Mouse (Mus musculus) liver, embryonic 14.5 days (tissue): ENCODE results near the gene Hoxd9. TPM values are rescaled to one million over a fixed set of nuclear protein-coding genes. Genes with fewer than 3 reads are reported as not detected.

Source experiments
- ATAC-seq: fragments of 200-750 bp; cut with Nextera tagmentation; 2 replicates; pipeline ENCODE4 v1.8.0; 2017; ENCODE audit warnings: moderate number of reproducible peaks, mild to moderate bottlenecking, moderate library complexity; ENCODE audit not compliant: insufficient read depth
- DNase-seq, 3 experiments: peaks; one replicate each; pipeline ENCODE4 v3.0.0-alpha.2; 2012 to 2013; ENCODE audit warnings: low read depth in 3 of 3, low spot score in 3 of 3
- H3K27ac ChIP-seq: fragments of 300-500 bp; sonication (generic); 2 replicates; pipeline ENCODE4 v1.5.1; 2014; ENCODE audit warnings: moderate library complexity, mild to moderate bottlenecking, control low read depth, inconsistent platforms
- H3K27me3 ChIP-seq: fragments of 300-500 bp; sonication (generic); 2 replicates; pipeline ENCODE4 v1.6.1; 2014; ENCODE audit warnings: mild to moderate bottlenecking, low read length, moderate library complexity; ENCODE audit not compliant: control insufficient read depth, insufficient read depth
- H3K36me3 ChIP-seq: fragments of 300-500 bp; sonication (generic); replicated peaks from 2 replicates; pipeline ENCODE4 v1.6.1; 2014; ENCODE audit warnings: low read depth; ENCODE audit not compliant: control insufficient read depth, insufficient read depth
- H3K4me1 ChIP-seq, 2 experiments: fragments of 200-500 bp in 1 of 2; fragments of 300-500 bp in 1 of 2; sonication (generic) in 1 of 2; replicated peaks; 2 replicates each; pipeline ENCODE4 v1.6.1; 2012 to 2014; ENCODE audit warnings: antibody characterized with exemption in 1 of 2, inconsistent platforms in 1 of 2, low read length in 1 of 2; ENCODE audit not compliant: control insufficient read depth in 2 of 2, insufficient read depth in 2 of 2
- H3K4me2 ChIP-seq: fragments of 300-500 bp; sonication (generic); 2 replicates; pipeline ENCODE4 v1.6.1; 2014; ENCODE audit warnings: low read depth, mild to moderate bottlenecking, control low read depth, moderate library complexity
- H3K4me3 ChIP-seq, 2 experiments: fragments of 200-500 bp in 1 of 2; fragments of 300-500 bp in 1 of 2; sonication (generic) in 1 of 2; 2 replicates each; pipeline ENCODE4 v1.5.1; 2012 to 2014; ENCODE audit warnings: low read depth in 2 of 2, low read length in 2 of 2, mild to moderate bottlenecking in 2 of 2, control low read depth in 1 of 2, inconsistent platforms in 1 of 2, moderate library complexity in 1 of 2; ENCODE audit not compliant: insufficient read depth in 1 of 2
- H3K9ac ChIP-seq: fragments of 300-500 bp; sonication (generic); replicated peaks from 2 replicates; pipeline ENCODE4 v1.6.1; 2014; ENCODE audit warnings: mild to moderate bottlenecking, control low read depth, moderate library complexity
- H3K9me3 ChIP-seq: fragments of 300-500 bp; sonication (generic); 2 replicates; pipeline ENCODE4 v1.6.1; 2016; ENCODE audit warnings: low read length, mixed read lengths; ENCODE audit not compliant: control insufficient read depth
- CTCF ChIP-seq: IDR thresholded peaks from 2 replicates; pipeline ENCODE4 v1.5.1; 2016; ENCODE audit warnings: antibody characterized with exemption, low read depth, control low read depth
- EP300 ChIP-seq: IDR thresholded peaks from 2 replicates; pipeline ENCODE4 v1.6.1; 2016; ENCODE audit warnings: antibody characterized with exemption, low read depth
- WGBS: fragments of 180-500 bp; shearing (Covaris S2); extraction: QIAGEN DNeasy Blood & Tissue Kit; methylation state at CpG from one replicate; pipeline ENCODE4 v1.1.7; 2014; ENCODE audit not compliant: insufficient replicate concordance; 5-methylcytosine and 5-hydroxymethylcytosine counted together
- polyA plus RNA-seq, 2 experiments: library from polyadenylated mRNA; depleted of rRNA in 1 of 2; stranded (reverse) in 1 of 2; unstranded in 1 of 2; fragments of >200 nt; fragmentation: Nextera tagmentation in 1 of 2; extraction: Ambion mirVana in 1 of 2; gene quantifications; 2 replicates each; pipeline versions ENCODE4 v1.2.1 to v1.2.3; 2012 to 2014

The Hoxd9 gene
- polyA plus RNA-seq, 2 experiments: 0.03 TPM; not detected in 1

DNA sequence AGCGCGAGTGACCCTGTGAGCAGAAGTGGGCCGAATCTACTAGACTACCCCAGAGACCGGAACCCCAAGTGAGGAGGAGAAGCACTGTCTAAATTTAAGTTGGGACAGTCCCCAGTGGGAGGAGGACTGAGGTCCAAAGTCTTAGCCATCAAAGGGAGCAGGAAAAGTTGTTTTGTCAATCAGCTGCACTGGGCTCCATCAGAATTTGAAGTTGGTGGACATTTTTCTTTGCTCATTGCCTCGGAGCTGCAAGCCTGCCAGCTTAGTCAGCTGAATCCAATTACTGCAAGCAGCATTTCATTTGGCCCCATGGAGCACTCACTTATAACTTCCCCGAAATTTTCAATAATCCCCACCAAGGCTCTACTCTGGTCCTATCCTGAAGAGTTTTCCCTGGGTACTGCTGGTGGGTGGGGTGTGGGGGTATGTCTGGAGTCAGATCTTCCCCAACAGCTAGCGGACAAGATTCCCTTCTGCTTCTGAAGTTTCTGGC lies 40.1 kb downstream of the Hoxd9 start:
- 18% methylated on average over 7 of the region's 7 CpGs for WGBS
- ATAC-seq (no peak), DNase-seq (no peak)
- no peaks in the 10 kb centered on the region for H3K4me1 ChIP-seq
- H3K4me2 ChIP-seq: no peak overlapping the region
- no peak overlapping the region for H3K27ac ChIP-seq
- no peaks in the 10 kb centered on the region for H3K36me3 ChIP-seq
- H3K9ac ChIP-seq: no peak overlapping the region
- no peak overlapping the region for H3K4me3 ChIP-seq
- no peaks in the 10 kb centered on the region for H3K9me3 ChIP-seq
- peaks cover 94% of the 10 kb centered on the region for H3K27me3 ChIP-seq
- TF ChIP-seq CTCF (no peak), EP300 (no peak)

DNA sequence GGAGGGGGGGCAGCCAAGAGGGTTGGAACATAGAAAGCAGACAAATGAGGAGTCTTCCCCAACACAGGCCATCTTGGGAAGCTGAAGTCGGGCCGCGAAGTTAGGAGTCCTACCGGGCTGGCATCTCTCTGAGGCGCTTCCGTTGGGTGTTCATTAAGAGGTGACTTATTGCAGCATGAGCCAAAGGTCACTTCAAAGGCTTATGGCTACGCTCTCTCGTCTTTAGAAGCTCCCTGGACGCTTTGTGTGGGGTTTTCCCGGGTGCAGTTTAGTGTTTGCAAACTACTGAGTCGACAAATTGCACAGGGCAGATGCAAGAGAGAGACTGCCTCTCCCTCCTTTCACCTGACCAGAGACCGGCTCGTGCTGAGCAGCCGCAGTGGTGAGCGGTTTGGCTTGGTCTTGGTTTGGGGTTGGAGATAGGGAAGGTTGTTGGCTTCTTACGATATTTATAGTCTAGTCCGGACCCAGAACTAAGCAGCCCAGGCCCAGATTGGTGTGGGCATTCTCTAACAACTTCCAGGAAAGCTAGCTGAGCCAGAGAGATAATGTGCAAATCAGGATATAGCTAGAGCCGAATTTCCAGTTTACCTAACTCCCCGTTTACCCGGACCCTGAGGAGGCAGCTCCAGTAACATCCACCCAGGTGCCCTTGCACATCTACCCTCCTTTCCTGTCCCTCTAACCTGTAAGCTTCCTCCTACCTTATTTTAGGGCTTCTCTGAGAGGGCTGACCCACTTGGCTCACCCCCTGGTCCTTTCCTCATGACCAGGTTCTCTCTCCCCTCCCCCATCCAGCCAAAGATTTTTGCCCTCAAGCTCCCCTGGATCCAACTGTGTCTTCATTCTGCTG lies 41.3 kb downstream of the Hoxd9 start:
- DNase-seq: no peak
- TF ChIP-seq EP300 (no peak), CTCF (no peak)
- Histone ChIP-seq H3K9ac (no peak overlapping the region), H3K4me1 (no peaks in the 10 kb centered on the region), H3K9me3 (no peaks in the 10 kb centered on the region), H3K27me3 (peaks cover 90% of the 10 kb centered on the region), H3K4me3 (no peak overlapping the region), H3K27ac (no peak overlapping the region), H3K36me3 (no peaks in the 10 kb centered on the region), H3K4me2 (no peak overlapping the region)
- no peak for ATAC-seq
- WGBS: 3% methylated on average over 20 of the region's 20 CpGs

DNA sequence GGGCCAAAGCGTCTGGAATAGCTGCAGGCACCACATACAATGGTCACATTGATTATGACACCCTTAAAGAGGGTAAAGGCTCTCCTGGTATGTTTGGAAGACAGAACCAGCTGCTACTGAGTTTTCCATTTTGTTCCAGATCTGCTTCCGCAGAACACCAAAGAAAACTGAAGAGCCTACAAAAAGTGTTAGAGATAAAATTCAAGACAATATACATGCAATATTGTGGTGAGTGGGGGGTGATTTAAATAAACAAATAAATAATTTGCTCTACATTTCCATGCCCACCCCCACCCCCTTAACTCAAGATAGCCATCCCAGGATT lies 41.9 kb downstream of the Hoxd9 start:
- Histone ChIP-seq H3K27ac (no peak overlapping the region), H3K27me3 (peaks cover 90% of the 10 kb centered on the region), H3K36me3 (no peaks in the 10 kb centered on the region), H3K9ac (no peak overlapping the region), H3K4me2 (no peak overlapping the region), H3K4me3 (no peak overlapping the region), H3K9me3 (no peaks in the 10 kb centered on the region), H3K4me1 (no peaks in the 10 kb centered on the region)
- TF ChIP-seq EP300: no peak
- no peak for TF ChIP-seq CTCF
- DNase-seq (no peak), ATAC-seq (no peak)
- 20% methylated on average over 2 of the region's 2 CpGs for WGBS

DNA sequence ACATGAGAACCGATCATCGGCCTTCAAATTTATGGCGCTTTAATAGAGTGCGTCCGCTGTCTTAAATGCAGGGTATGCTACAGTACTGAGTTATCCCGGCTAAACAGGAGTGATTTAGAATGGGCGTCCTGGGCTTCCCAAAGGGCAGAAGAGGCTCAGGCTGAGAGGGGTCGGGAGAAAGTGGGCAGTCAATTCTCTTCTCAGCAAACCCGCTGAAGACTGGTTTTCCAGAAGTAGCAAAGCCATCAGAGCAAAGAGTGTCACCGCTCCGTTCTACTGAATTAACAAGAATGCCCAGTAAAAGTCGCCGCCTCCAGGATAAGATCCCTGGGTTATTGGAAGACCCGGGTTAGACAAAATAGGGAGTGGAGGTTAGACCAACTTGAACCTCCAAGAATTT lies 42.3 kb downstream of the Hoxd9 start:
- Histone ChIP-seq H3K9me3 (no peaks in the 10 kb centered on the region), H3K27me3 (peaks cover 90% of the 10 kb centered on the region), H3K4me3 (no peak overlapping the region), H3K9ac (no peak overlapping the region), H3K27ac (no peak overlapping the region), H3K4me2 (no peak overlapping the region), H3K36me3 (no peaks in the 10 kb centered on the region), H3K4me1 (no peaks in the 10 kb centered on the region)
- no peak for TF ChIP-seq EP300
- TF ChIP-seq CTCF: no peak
- ATAC-seq (no peak), DNase-seq (no peak)
- WGBS: 6% methylated on average over 14 of the region's 14 CpGs

DNA sequence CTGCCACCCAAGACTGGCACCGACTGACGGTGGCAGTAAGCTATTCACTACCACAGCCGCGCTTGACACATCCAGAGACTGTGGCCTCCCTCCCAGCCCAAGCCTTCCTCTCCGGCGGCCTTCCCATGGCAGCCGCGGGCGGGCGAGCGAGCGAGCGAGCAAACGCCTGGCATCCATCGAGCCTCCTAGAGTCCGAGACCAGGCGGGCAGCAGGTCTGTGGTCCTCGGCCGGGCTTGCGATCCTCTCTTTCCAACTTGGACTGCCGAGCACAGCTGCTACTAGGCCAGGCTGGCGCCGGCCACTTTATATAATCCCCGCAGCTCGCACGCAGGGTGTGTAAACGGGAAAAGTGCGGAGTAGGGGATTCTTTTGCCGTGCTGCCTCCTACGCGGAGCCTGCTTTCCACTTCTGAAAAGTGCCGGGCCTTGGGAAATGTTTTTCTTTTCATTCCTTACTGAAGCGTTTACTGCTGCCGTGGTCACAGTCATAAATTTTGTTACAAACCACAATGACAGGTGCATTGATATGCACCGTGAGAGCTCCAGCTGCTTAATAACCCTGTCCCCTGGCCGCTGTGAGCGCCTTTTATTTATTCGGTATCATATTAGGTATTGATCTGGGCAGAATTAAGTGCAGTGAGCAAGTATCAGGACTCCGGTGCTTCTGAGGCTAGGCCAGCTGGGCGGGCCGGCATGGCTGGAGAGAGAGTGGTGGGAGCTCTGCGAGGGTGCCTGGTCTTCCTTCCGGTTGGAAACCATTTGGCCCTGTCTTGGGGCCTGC lies 43.0 kb downstream of the Hoxd9 start:
- TF ChIP-seq CTCF: no peak
- TF ChIP-seq EP300: no peak
- Histone ChIP-seq H3K9ac (no peak overlapping the region), H3K27me3 (peaks cover 89% of the 10 kb centered on the region), H3K4me3 (no peak overlapping the region), H3K9me3 (no peaks in the 10 kb centered on the region), H3K36me3 (no peaks in the 10 kb centered on the region), H3K27ac (no peak overlapping the region), H3K4me2 (no peak overlapping the region), H3K4me1 (no peaks in the 10 kb centered on the region)
- DNase-seq: no peak
- 2% methylated on average over 43 of the region's 43 CpGs for WGBS
- no peak for ATAC-seq
